Mouse (Mus musculus): ENCODE data around the gene Tsc22d3.

DNA sequence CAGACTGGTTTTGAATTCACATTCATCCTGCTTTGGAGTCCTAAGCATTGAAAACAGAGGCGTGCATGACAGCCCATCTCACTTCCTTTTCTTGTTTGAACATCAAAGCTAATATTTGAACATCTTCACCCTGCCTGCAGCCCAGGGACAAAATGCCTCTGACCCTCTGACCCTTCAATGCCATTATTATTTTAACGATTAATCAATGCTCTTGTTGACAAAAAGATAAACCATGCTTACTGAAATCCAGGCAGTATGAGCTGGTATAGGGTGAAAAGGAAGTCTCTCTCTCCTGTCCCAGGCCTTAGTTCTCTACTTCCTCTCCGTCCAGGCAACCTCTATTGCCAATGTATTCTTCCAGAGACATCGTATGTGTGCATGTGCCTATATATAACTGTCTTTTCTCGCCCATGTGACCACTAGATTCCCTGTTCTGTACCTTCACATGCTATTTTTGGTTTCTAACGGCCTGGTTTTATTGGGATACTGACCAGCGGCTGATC lies 106.9 kb downstream of the Tsc22d3 start:
- no peak for TF ChIP-seq POLR2A (IDR thresholded peaks at IDR 0.05; ENCODE audit: borderline replicate concordance, extremely low read depth, insufficient read depth, insufficient read length, poor library complexity, severe bottlenecking)
- no peak for TF ChIP-seq CTCF (IDR thresholded peaks at IDR 0.05; ENCODE audit: borderline replicate concordance, extremely low read depth, insufficient read depth, insufficient read length)
